Mouse (Mus musculus) cortical plate, adult 2 months (tissue): Measurements from ENCODE around the gene Drc3.

Source experiments
- CTCF ChIP-seq: fragments of 200-500 bp; IDR thresholded peaks from 2 replicates; pipeline ENCODE4 v1.5.1; 2011; ENCODE audit warnings: mild to moderate bottlenecking, control low read depth, low read length; ENCODE audit not compliant: insufficient read depth; ENCODE audit errors: extremely low read depth
- POLR2A ChIP-seq: fragments of 200-500 bp; IDR thresholded peaks from 2 replicates; pipeline ENCODE4 v1.6.1; 2011; ENCODE audit warnings: mild to moderate bottlenecking, low read length, control low read depth; ENCODE audit not compliant: insufficient read depth; ENCODE audit errors: extremely low read depth

GRCm38 (mm10) chr11:60339361-60339760, 13.8 kb upstream of the Drc3 start:
- no peak for TF ChIP-seq POLR2A
- TF ChIP-seq CTCF, result no peak
